Mouse (Mus musculus) spleen, adult 2 months (tissue): ENCODE data around the gene Cecr2. TPM values are rescaled to one million over a fixed set of nuclear protein-coding genes. Genes with fewer than 3 reads are reported as not detected.

ENCODE experiments used
- DNase-seq, 2 experiments: peaks; one replicate each; pipeline versions ENCODE4 v3.0.0 to v3.0.0-alpha.2; 2012 to 2021; ENCODE audit warnings: low spot score in 2 of 2, low read depth in 1 of 2
- H3K27ac ChIP-seq: fragments of 200-500 bp; 2 replicates; pipeline ENCODE4 v1.5.1; 2012; ENCODE audit warnings: low read length, inconsistent platforms; ENCODE audit not compliant: insufficient read depth
- H3K27me3 ChIP-seq: fragments of 200-500 bp; 2 replicates; pipeline ENCODE4 v1.6.1; 2012; ENCODE audit warnings: mild to moderate bottlenecking, moderate library complexity, low read length, inconsistent platforms; ENCODE audit not compliant: control insufficient read depth, insufficient read depth
- H3K36me3 ChIP-seq: fragments of 200-500 bp; 2 replicates; pipeline ENCODE4 v1.6.1; 2012; ENCODE audit warnings: mild to moderate bottlenecking, low read length, inconsistent platforms; ENCODE audit not compliant: control insufficient read depth, insufficient read depth
- H3K4me1 ChIP-seq: fragments of 200-500 bp; 2 replicates; pipeline ENCODE4 v1.6.1; 2011; ENCODE audit warnings: inconsistent platforms; ENCODE audit not compliant: control insufficient read depth, insufficient read depth, insufficient read length
- H3K4me3 ChIP-seq: fragments of 200-500 bp; 2 replicates; pipeline ENCODE4 v1.5.1; 2011; ENCODE audit warnings: mild to moderate bottlenecking, inconsistent platforms; ENCODE audit not compliant: insufficient read depth, insufficient read length; ENCODE audit errors: extremely low read depth
- CTCF ChIP-seq: fragments of 200-500 bp; IDR thresholded peaks from 2 replicates; pipeline ENCODE4 v1.5.1; 2011; ENCODE audit warnings: mild to moderate bottlenecking, inconsistent platforms; ENCODE audit not compliant: insufficient read depth, insufficient read length, insufficient replicate concordance; ENCODE audit errors: extremely low read depth
- POLR2A ChIP-seq: fragments of 200-500 bp; IDR thresholded peaks from 2 replicates; pipeline ENCODE4 v1.6.1; 2011; ENCODE audit warnings: low read depth, low read length, inconsistent platforms
- WGBS: fragments of 180-500 bp; shearing (Covaris S2); methylation state at CpG from one replicate; pipeline ENCODE4 v1.1.7; 2018; 5-methylcytosine and 5-hydroxymethylcytosine counted together
- polyA plus RNA-seq: library from polyadenylated mRNA; depleted of rRNA; stranded (reverse); fragments of >200 nt; gene quantifications from 2 replicates; pipeline ENCODE4 v1.2.3, GENCODE M21; 2012

Cecr2 gene
- polyA plus RNA-seq, 1 experiment: 9.1 TPM

DNA sequence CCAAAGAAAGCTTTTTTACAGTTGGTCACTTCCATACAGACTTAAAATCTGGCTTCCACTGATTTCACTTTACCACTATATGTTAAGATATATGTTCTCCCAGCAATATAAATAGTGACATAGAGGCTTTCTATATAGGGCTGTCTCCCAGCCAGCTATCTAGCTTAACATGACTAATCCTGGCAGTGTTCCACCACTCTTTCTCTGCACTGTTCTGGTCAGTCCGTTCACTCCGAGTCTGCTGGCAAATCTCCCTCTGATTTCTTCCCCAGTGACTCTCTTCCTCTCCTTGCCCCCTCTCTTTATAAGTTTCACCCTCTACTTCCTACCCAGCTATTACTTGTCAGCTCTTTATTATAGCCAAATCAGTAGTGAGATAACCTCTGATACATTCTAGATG is 59.8 kb downstream of the Cecr2 start:
- 79% methylated on average over 2 of the region's 2 CpGs for WGBS
- no peak for TF ChIP-seq POLR2A
- TF ChIP-seq CTCF: no peak
- H3K27me3 ChIP-seq: no peaks in the 10 kb centered on the region
- H3K36me3 ChIP-seq: no peaks in the 10 kb centered on the region
- H3K27ac ChIP-seq: no peak overlapping the region
- no peaks in the 10 kb centered on the region for H3K4me1 ChIP-seq
- no peak overlapping the region for H3K4me3 ChIP-seq
- no peak for DNase-seq

DNA sequence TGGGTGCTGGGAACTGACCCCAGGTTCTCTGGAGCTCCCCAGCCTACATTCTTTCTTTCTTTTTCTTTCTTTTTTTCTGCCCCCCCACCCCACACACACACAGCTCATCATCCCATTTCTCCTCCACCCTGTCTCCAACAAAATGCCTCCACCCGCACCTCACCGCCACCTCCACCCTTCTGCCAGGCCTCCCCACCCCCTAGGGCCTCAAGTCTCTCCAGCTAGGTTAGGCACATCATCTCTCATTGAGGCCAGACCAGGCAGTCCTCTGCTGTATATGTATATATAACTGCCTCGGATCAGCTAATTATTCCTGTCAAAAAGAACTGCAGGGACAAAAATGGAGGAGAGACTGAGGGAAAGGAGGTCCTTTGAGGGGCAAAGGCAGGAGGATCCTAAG is 69.8 kb downstream of the Cecr2 start:
- TF ChIP-seq CTCF: no peak
- no peak for TF ChIP-seq POLR2A
- Histone ChIP-seq H3K36me3 (peaks cover 2% of the 10 kb centered on the region; the same call in 1 of the 2 replicates), H3K4me1 (no peaks in the 10 kb centered on the region), H3K27me3 (no peaks in the 10 kb centered on the region), H3K27ac (no peak overlapping the region), H3K4me3 (no peak overlapping the region)
- no peak for DNase-seq
- 98% methylated on average over 3 of the region's 3 CpGs for WGBS

DNA sequence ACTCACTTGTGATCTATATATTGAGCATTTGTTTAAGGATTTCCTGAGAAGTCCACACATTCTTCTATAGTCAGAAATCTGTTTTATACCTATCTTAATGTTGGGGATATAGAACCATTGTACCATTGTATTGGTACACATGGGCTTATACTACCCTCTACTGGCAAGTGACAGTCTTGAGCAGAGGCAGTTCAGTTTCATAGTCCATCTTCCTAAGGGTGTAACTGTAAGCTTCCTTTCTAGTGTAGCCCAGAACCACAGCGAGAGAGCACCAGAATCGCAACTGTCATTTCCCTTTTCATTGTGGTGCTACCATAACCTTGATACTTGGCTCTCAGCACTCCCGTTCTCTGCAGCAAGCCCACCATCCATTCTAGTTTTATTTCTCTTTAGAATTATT is 70.4 kb downstream of the Cecr2 start:
- Histone ChIP-seq H3K4me3 (no peak overlapping the region), H3K4me1 (no peaks in the 10 kb centered on the region), H3K27ac (no peak overlapping the region), H3K36me3 (peaks cover 2% of the 10 kb centered on the region; the same call in 1 of the 2 replicates), H3K27me3 (no peaks in the 10 kb centered on the region)
- DNase-seq: peak; percentile 9 to 37
- 15% methylated on average over 3 of the region's 3 CpGs for WGBS
- TF ChIP-seq POLR2A: no peak

DNA sequence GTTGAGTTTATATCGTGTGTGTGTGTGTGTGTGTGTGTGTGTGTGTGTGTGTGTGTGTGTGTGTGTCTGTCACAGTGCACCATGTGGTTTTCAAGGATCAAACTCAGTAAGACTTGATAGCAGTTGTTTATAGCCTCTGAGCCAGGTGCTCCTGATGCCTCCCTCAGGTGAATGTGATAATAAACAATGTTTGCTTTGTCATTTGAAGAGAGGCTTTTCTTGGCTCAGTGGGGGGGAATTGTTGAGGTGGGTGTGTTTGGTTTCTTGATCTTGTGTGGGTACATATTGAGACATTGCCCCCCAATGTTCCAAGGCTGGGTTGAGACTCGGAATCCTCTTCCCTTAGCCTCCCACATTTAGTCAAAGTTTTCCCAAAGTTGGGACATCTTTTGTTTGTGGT is 77.0 kb downstream of the Cecr2 start:
- H3K27ac ChIP-seq: no peak overlapping the region
- TF ChIP-seq CTCF (no peak), POLR2A (no peak)
- no peaks in the 10 kb centered on the region for H3K27me3 ChIP-seq
- H3K4me3 ChIP-seq: no peak overlapping the region
- H3K4me1 ChIP-seq: no peaks in the 10 kb centered on the region
- DNase-seq: no peak
- H3K36me3 ChIP-seq: peaks cover 1% of the 10 kb centered on the region; the same call in 1 of the 2 replicates
- WGBS: 83% methylated on average over 2 of the region's 2 CpGs

DNA sequence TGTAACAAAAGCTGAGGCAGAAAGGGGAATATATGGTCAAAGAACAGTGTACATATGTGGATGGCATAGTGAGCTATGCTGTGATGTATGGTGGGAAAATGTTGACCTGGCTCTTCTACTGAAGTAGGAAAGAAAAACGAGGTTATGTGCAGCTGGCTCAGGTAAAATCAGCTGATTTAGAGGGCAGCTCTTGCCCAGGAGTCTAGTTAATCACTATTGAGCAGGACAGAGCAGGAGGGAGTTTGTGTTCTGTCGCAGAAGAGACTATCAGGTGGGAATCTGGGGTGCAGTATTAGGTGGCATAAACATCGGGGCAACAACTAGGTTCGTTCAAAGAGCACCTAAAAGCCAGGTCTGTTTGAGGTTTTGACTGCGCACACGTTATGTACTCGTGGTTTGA is 78.1 kb downstream of the Cecr2 start:
- H3K4me1 ChIP-seq: no peaks in the 10 kb centered on the region
- WGBS: 74% methylated on average over 7 of the region's 7 CpGs
- H3K36me3 ChIP-seq: peaks cover 1% of the 10 kb centered on the region; the same call in 1 of the 2 replicates
- H3K4me3 ChIP-seq: no peak overlapping the region
- no peak overlapping the region for H3K27ac ChIP-seq
- TF ChIP-seq POLR2A (no peak), CTCF (no peak)
- no peaks in the 10 kb centered on the region for H3K27me3 ChIP-seq
- DNase-seq: no peak

DNA sequence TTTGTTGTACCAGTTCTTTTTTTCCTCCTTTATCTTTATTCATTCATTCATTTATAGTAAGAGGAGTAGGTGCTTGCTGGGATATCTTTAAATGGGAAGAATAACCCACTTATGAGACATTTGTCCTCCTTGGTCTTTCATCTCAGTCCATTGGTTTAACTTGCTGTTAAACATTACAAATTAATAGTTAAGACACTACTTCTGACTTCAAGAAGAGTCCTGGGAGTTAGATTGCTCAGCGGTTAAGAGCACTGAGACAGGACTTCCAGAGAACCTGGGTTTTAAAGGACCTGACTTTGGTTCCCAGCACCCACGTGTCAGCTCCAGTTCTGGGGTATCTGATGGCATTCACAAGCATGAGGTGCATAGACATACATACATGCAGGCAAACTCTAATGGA is 80.2 kb downstream of the Cecr2 start:
- no peak for DNase-seq
- no peak for TF ChIP-seq CTCF
- no peak for TF ChIP-seq POLR2A
- Histone ChIP-seq H3K4me3 (no peak overlapping the region), H3K27me3 (no peaks in the 10 kb centered on the region), H3K36me3 (peaks cover 1% of the 10 kb centered on the region; the same call in 1 of the 2 replicates), H3K27ac (no peak overlapping the region), H3K4me1 (no peaks in the 10 kb centered on the region)
- 91% methylated on average over 2 of the region's 2 CpGs for WGBS

DNA sequence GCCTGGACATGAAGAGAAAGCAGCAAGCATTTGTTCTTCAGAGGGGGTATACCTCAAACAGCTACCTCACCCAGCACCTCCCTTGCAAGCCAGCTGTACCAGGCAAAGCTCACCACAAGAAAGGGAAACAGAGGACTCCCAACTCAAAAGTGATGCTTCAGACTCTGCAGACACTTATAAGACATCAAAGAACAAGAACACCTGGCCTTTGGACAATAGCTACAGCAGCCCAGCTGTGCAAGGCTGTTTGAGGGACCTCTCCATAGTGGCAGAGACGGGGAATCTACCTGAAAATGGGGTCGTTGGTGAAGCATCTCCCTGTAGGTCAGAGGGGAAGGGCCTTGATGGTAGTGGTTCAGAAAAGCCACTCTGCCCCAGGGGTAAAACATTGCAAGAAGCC is 95.0 kb downstream of the Cecr2 start:
- Histone ChIP-seq H3K27ac (no peak overlapping the region), H3K4me1 (no peaks in the 10 kb centered on the region), H3K36me3 (peaks cover 21% of the 10 kb centered on the region), H3K27me3 (no peaks in the 10 kb centered on the region), H3K4me3 (no peak overlapping the region)
- TF ChIP-seq POLR2A (no peak), CTCF (no peak)
- DNase-seq: no peak
- 64% methylated on average over 2 of the region's 2 CpGs for WGBS
